Mouse (Mus musculus) erythroblast, adult 5-6 weeks (primary cell): Measurements from ENCODE around the gene Ap3m1. TPM values are rescaled to one million over a fixed set of nuclear protein-coding genes. Genes with fewer than 3 reads are reported as not detected.
A peak's percentile ranks its signal among the peaks of the same experiment; 100 is the strongest.
"Not testable (repeated sequence)": the region's sequence is repeated elsewhere in the genome, so short reads cannot be mapped to it uniquely, and the experiment has no call there.

ENCODE experiments used
- ATAC-seq: replicated peaks from 2 replicates; pipeline ENCODE4 v1.8.0; 2016; ENCODE audit warnings: moderate number of reproducible peaks, mild to moderate bottlenecking, moderate TSS enrichment, inconsistent platforms; ENCODE audit not compliant: poor library complexity, low FRiP score, severe bottlenecking
- total RNA-seq, 2 experiments: library from RNA; stranded (forward) in 1 of 2; stranded (reverse) in 1 of 2; fragments of 150-400 nt in 1 of 2; fragments of 200-764, 138-1000 nt in 1 of 2; gene quantifications; 2 replicates each; pipeline versions ENCODE4 v1.2.3 to v1.2.4; 2015 to 2017; ENCODE audit warnings: low replicate concordance in 2 of 2

The Ap3m1 gene
- total RNA-seq (2015; ENCODE audit: low replicate concordance) (35.9 and 62.6 TPM in 2 replicates), total RNA-seq (2017; ENCODE audit: low replicate concordance) (14.1 and 34.0 TPM in 2 replicates)

- peak; percentile 92 for ATAC-seq
Observed at GRCm38 (mm10) chr14:21052112-21052780, at the start of gene Ap3m1, which contains the start of gene Adk. Gene Ap3m1, minus strand, starts transcription at chr14:21052508. Gene Adk, plus strand, starts transcription at chr14:21052574.

DNA sequence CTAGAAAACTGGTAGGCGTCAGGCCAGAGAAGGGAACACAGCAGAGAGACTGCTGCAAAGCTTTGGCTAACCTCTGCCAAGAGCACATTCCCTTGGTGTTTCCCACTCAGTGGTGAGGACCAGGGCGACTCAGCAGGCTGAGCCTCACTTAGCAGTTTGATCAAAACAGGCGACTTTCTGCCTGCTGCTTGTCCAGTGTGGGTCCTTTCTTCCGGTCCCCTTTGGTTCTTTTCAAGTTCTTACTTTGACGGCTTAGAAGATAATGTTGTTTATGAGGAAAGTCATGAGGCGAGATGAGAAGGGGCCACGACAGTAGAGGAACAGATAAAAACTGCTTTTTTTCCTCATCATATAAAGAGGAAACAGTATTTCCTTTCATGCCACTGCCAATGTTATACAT lies 49.3 kb upstream of the Ap3m1 start:
- no peak for ATAC-seq

DNA sequence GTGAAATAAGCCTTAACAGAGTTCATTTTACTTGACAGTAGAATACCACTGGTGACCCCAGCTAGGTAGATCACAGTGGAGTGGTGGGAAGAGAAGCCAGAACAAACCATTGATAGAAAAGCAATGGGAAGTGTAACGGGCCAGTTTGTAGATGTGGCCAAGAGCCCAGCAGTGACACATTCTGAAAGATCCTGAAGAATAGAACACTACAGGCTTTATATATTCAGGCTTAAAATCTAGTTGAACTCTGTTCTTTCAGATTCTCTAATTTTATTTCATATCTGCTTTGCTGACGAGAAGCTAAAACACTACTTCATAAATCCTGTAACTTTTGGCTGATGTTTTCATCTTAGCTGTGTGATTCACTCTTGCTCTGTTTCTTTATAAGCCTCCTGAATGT lies 48.6 kb upstream of the Ap3m1 start:
- ATAC-seq: no peak

DNA sequence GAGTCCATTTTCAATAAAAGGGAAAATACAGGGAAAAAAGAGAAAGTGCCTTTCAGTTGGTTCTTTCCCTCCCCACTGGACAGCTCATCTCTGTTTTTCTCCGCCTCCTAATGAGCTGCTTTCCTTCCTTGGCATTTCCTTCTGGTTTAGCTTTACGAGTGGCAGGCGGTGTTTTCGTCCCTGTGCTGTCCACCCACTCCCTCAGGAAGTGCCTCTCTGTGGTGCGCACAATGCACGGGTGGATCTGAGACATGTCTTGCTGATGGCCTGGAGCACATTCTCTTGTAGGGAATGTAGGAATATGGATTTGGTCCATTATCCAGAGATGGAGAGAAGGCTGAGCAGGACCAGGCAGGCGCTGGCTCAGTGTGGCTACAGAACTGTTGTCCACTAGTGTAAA lies 47.1 kb upstream of the Ap3m1 start:
- no peak for ATAC-seq

- ATAC-seq: no peak
Observed at GRCm38 (mm10) chr14:21096689-21097088, 44.4 kb upstream of the Ap3m1 start.

DNA sequence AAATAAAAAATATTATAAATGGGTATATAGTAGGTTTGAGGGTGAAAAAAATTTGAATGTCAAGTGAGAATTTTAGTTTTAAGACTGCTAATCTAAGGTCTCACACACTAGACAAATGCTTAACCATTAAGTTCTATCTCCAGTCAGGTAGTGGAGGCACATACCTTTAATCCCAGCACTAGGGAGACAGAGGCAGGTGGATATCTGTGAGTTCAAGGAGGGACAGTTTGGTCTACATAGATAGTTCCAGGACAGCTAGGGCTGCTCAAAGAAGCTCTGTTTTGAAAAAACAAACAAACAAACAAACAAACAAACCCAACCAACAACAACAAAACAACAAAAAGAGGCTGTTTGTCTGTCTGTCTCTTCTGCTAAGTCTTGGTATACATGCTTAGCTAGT lies 44.0 kb upstream of the Ap3m1 start:
- no peak for ATAC-seq

GRCm38 (mm10) chr14:21094161-21094560 lies 41.9 kb upstream of the Ap3m1 start:
- not testable (repeated sequence) for ATAC-seq

DNA sequence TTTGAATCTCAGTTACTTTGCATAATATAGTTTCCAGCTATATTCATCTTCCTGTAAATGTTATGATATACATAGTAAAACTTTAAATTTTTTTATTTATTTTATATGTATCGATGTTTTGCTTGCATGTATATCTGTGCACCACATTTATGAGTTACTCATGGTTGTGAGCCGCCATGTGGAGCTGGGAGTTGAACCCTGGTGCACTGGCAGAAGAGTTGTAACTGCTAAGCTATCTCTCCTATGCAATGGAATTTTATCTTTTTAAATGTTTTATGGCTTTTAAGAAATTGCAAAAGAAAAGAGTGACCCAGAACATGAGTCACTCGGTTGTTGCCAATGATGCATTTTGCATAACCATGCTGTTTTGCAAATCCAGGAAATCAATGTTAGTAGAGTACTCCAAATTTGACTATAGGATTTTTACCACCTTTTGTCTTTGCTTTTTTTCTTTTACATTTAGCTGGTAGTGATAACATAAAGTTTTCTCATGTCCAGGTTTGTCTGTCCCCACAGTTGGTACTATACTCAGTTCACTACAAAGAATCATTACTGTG lies 38.7 kb upstream of the Ap3m1 start:
- no peak for ATAC-seq

GRCm38 (mm10) chr14:21090400-21090799 lies 38.1 kb upstream of the Ap3m1 start:
- no peak for ATAC-seq

DNA sequence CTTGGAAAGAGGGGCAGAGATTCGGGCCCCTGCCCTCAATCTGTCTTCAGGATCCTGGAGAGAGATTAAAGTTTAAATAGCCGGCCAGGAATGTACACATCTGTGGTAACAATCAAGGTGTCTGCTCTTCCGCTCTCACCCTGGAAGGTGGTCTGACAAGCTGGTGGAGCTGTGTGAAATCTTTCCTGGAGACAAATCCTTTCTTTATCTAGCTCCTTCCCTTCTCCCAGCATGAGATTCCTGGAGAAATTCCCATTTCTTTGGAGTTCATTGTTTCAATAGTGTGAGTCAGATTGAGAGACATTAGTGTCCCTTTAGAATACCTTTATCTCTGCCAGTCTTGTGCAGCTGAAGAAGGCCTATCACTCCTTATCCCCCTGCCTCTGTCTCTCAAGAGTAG lies 36.4 kb upstream of the Ap3m1 start:
- no peak for ATAC-seq

DNA sequence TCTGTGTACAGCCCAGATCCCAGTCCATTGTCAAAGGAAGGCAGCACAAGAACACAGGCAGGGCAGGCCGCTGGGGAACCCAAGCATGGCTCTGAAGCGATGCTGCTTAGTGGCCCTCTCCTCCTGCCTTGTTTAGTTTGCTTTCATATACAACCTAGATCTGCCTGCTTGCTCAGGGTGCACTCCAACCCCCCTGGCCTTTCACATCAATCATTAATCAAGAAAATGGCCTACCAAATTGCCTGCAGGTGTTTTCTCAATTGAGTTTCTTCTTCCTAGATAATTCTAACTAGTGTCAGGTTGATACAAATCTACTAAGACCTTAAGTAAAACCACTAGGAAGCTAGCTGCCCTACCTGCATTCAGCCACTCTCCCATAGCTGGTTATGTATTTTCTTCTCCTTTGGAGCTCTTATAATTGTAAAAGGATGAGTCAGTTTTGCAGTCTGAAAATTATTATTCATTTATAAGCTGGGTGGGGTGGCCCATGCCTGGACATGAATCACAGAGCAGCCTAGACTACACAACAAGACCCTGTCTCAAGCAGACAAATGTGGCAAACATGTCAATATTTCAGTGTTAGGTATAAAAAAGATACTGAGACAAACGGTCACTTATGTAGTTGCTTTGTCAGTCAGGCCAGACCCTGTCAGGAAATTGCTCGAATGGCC lies 35.2 kb upstream of the Ap3m1 start:
- ATAC-seq: no peak

DNA sequence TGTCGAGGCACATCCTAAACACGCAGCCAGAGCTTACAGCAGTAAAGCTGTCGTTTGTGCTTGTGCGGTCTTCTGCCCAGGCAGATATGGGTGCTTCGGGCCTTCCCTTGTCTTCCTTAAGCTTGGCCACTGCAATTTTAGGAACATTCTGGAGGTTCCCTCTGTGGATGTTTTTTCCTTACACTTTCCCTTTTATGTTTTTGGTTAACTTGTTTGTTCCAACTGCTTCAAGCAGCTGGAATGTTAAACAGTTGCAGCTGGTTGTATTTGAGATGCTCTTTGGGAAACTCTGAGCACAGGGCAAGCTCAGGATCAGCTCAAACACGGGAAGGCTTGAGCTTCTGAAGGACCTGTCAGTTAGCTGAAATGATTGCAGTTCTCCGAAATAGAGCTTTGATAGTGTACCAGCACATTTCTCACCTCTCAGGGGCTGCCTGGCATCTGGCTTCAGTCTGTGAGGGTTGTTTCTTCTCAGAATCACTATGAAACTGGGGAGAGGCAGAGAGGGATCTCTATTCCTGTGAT lies 34.6 kb upstream of the Ap3m1 start:
- ATAC-seq: no peak

GRCm38 (mm10) chr14:21086106-21086505 lies 33.8 kb upstream of the Ap3m1 start:
- ATAC-seq: no peak

DNA sequence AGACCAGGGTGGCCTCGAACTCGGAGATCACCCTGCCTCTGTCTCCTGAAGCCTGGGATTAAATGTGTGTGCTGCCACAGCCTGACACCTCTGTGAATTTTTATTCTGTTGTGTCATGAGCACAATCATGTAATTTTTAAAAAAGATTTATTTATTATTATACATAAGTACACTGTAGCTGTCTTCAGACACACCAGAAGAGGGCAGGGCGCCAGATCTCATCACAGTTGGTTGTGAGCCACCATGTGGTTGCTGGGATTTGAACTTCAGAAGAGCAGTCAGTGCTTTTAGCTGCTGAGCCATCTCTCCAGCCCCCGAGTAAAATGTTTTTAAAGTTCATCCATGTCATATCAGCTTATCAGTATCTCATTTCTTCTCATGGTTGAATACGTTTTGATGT lies 33.4 kb upstream of the Ap3m1 start:
- ATAC-seq: no peak

GRCm38 (mm10) chr14:21082823-21083222 lies 30.5 kb upstream of the Ap3m1 start:
- ATAC-seq: no peak

- ATAC-seq: no peak
Observed at GRCm38 (mm10) chr14:21078511-21078910, 26.2 kb upstream of the Ap3m1 start.

GRCm38 (mm10) chr14:21077939-21078338 lies 25.6 kb upstream of the Ap3m1 start:
- no peak for ATAC-seq

DNA sequence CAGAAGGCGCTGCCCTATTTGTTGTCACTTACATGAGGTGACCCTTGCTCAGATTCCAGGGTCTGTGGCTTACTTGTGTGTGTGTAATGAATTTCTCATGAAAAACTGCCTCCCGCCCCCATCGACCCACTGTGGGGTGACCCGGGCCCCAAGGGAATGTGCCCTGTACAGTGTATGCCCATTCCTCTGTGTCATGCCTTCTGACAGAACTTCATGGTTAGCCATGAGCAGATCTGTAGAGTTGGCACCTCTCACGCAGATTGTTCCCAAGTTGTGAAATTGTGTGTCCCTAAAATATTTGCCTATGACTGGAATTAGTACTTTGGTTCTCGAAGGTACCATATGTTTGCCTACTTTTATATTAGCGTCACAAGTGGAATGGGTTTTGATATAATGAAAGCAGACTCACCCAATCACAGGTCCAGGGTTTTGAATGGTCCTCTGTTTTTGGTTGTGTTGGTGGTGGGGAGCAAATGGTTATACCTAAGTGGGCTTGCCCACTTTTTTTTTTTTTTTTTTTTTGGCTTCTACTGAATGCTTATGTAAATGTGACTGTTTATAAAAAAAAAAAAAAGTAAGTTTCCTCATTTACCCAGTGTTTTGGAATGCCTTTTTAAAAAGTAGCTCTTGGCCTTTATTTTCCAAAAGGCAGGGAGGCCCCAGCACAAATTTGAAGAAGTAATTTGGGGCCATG lies 24.3 kb upstream of the Ap3m1 start:
- ATAC-seq: 0 out of 2 replicates have a peak, but pooled peaks have one; percentile 10

- peak; percentile 87 for ATAC-seq
Observed at GRCm38 (mm10) chr14:21075751-21076500, 23.6 kb upstream of the Ap3m1 start.
